Mouse (Mus musculus): ENCODE data around the gene Ddx55. TPM values are rescaled to one million over a fixed set of nuclear protein-coding genes. Genes with fewer than 3 reads are reported as not detected.

The Ddx55 gene
- polyA plus RNA-seq, 1 experiment = 37.9 TPM

DNA sequence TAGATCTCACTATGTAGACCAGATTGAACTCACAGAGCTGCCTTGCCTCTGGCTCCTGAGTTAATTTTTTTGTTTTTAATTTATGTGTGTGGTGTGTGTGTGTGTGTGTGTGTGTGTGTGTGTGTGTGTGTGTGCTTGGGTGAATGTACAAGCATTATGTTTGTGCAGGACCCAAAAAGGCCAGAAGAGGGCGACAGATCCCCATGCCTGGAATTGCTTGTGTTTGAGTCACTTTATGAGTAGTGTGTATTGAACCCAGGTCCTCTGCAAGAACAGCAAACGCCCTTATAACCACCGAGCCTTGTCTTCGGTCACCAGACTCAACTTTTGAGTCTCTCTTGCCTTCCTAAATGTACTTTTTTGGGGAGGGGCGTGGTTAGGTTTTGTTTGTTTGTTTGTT, 49.7 kb downstream of the Ddx55 start:
- H3K27me3 ChIP-seq (ENCODE audit: control insufficient read depth, insufficient read depth, low read length) = no peaks in the 10 kb centered on the region
- H3K4me3 ChIP-seq (replicated peaks; ENCODE audit: insufficient read depth, low read depth, low read length) = no peak overlapping the region
- TF ChIP-seq CTCF (IDR thresholded peaks at IDR 0.05; ENCODE audit: borderline replicate concordance, insufficient read depth, low read depth, low read length) (peak; percentile 54; the same call in 1 of the 2 replicates), POLR2A (IDR thresholded peaks at IDR 0.05; ENCODE audit: borderline replicate concordance, insufficient read depth, low read length) (no peak)
- peak in 1 of 2 experiments; percentile 49 for DNase-seq
- 62% methylated on average over 5 of the region's 5 CpGs for WGBS
- H3K4me1 ChIP-seq (ENCODE audit: control insufficient read depth, insufficient read depth, low read length) = no peaks in the 10 kb centered on the region
- H3K27ac ChIP-seq (ENCODE audit: insufficient read depth, low read length) = no peak overlapping the region

DNA sequence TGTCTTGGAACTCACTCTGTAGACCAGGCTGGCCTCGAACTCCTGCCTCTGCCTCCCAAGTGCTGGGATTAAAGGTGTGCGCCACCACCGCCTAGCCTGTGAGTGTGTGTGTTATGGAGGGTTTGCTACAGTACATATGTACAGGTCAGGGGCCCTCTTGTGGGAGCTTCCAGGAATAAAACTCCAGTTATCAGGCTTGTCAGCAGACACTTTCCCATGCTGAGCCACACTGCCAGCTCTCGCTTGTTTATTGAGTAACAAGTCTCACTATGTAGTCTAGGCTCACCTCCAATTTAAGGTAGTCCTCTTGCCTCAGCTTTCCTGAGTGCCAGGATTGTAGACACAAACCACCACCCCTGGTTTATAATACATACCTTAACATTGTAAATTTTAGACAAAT, 51.6 kb downstream of the Ddx55 start:
- TF ChIP-seq POLR2A (IDR thresholded peaks at IDR 0.05; ENCODE audit: borderline replicate concordance, insufficient read depth, low read length) = no peak
- TF ChIP-seq CTCF (IDR thresholded peaks at IDR 0.05; ENCODE audit: borderline replicate concordance, insufficient read depth, low read depth, low read length) = no peak
- no peak overlapping the region for H3K27ac ChIP-seq (ENCODE audit: insufficient read depth, low read length)
- H3K27me3 ChIP-seq (ENCODE audit: control insufficient read depth, insufficient read depth, low read length) = no peaks in the 10 kb centered on the region
- no peak overlapping the region for H3K4me3 ChIP-seq (replicated peaks; ENCODE audit: insufficient read depth, low read depth, low read length)
- 86% methylated on average over 4 of the region's 4 CpGs for WGBS
- no peak for DNase-seq
- H3K4me1 ChIP-seq (ENCODE audit: control insufficient read depth, insufficient read depth, low read length) = no peaks in the 10 kb centered on the region

DNA sequence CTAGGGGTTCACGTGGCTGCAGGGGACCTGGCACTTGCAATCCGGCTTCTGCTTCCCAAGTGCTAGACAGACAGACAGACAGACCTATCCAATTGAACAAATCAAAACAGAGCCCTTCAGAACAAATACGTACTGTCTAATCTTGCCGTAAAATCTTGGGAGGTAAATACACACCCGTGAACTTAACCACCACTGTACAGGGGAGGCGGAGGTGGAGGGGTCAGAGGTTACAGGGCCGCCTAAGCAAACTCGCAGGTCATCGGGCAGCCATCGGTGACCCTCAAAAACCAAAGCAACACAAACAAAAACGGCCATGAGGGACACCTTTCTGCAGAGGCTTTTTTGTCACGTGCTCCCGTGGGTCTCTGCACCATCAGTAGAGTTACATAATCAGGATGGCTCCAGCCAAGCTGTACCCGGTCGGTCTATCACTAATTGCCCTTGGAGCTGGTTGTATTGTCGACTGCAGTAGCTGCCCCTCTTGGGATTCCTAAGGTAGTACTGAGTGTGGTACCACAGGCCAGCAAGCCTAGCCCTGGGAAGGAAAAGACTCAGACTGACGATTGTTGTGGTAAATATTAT, 52.5 kb downstream of the Ddx55 start:
- WGBS = 87% methylated on average over 17 of the region's 17 CpGs
- H3K4me1 ChIP-seq (ENCODE audit: control insufficient read depth, insufficient read depth, low read length) = no peaks in the 10 kb centered on the region
- H3K27me3 ChIP-seq (ENCODE audit: control insufficient read depth, insufficient read depth, low read length) = no peaks in the 10 kb centered on the region
- no peak overlapping the region for H3K27ac ChIP-seq (ENCODE audit: insufficient read depth, low read length)
- TF ChIP-seq POLR2A (IDR thresholded peaks at IDR 0.05; ENCODE audit: borderline replicate concordance, insufficient read depth, low read length) (no peak), CTCF (IDR thresholded peaks at IDR 0.05; ENCODE audit: borderline replicate concordance, insufficient read depth, low read depth, low read length) (no peak)
- DNase-seq = no peak
- no peak overlapping the region for H3K4me3 ChIP-seq (replicated peaks; ENCODE audit: insufficient read depth, low read depth, low read length)

DNA sequence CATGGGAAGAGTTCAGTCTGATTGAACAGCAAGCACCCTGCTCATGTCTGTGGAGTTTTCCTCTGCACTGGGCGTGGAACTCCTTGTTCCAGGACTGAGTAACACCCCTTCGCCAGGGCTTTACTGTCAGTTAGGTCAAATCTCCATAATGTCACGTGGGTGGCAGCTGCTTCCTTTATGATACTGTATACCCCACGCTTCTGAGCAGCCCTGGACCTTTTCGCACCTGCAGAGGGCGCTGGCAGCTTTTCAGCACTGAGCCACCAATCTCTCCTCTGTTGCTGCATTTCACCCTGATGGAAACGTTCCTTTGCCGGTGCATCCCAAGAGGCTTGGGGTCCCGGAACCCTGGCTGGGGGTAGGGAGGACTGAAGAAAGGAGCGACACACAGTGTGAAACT, 58.3 kb downstream of the Ddx55 start:
- no peaks in the 10 kb centered on the region for H3K4me1 ChIP-seq (ENCODE audit: control insufficient read depth, insufficient read depth, low read length)
- H3K4me3 ChIP-seq (replicated peaks; ENCODE audit: insufficient read depth, low read depth, low read length) = no peak overlapping the region
- DNase-seq = no peak
- H3K27me3 ChIP-seq (ENCODE audit: control insufficient read depth, insufficient read depth, low read length) = no peaks in the 10 kb centered on the region
- TF ChIP-seq CTCF (IDR thresholded peaks at IDR 0.05; ENCODE audit: borderline replicate concordance, insufficient read depth, low read depth, low read length) = no peak
- no peak for TF ChIP-seq POLR2A (IDR thresholded peaks at IDR 0.05; ENCODE audit: borderline replicate concordance, insufficient read depth, low read length)
- WGBS = 77% methylated on average over 10 of the region's 10 CpGs
- H3K27ac ChIP-seq (ENCODE audit: insufficient read depth, low read length) = no peak overlapping the region

DNA sequence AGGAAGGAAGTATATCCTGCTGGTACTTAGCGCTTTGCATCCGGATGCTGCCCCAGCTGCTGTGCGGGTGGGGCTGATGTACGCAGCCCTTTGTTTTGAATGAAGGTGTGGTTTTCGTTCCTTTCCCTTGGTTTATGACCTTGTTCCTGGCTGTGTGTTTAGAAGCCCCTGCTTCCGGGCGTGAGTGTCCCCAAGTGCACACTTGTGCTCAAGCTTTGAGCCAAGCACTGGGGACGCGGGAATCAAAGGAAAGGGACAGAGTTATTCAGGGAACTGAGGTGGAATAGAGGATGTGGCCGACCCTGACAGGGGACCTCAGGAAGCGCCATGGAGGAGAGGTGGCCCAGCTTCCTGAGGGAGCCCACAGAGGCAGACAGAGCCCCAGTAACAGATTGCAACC, 62.0 kb downstream of the Ddx55 start:
- DNase-seq = no peak
- WGBS = 93% methylated on average over 11 of the region's 11 CpGs
- no peaks in the 10 kb centered on the region; the same call in 1 of the 2 replicates for H3K27me3 ChIP-seq (ENCODE audit: control insufficient read depth, insufficient read depth, low read length)
- no peaks in the 10 kb centered on the region for H3K4me1 ChIP-seq (ENCODE audit: control insufficient read depth, insufficient read depth, low read length)
- H3K4me3 ChIP-seq (replicated peaks; ENCODE audit: insufficient read depth, low read depth, low read length) = no peak overlapping the region
- H3K27ac ChIP-seq (ENCODE audit: insufficient read depth, low read length) = no peak overlapping the region
- no peak for TF ChIP-seq POLR2A (IDR thresholded peaks at IDR 0.05; ENCODE audit: borderline replicate concordance, insufficient read depth, low read length)
- no peak for TF ChIP-seq CTCF (IDR thresholded peaks at IDR 0.05; ENCODE audit: borderline replicate concordance, insufficient read depth, low read depth, low read length)

DNA sequence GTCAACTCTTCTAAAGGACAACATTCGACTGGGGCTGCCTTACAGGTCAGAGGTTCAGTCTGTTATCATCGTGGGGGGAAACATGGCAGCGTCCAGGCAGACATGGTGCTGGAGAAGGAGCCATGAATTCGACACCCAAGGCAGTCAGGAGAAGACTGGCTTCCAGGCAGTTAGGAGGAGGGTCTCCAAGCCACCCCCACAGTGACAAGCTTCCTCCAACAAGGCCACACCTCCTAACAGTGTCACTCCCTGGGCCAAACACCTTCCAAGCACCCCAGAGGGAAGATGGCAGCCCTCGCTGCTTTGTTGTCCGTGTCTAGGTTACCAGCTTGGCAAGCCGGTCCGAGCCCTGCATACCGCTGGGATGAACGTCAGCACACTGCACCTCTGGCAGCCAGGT, 66.0 kb downstream of the Ddx55 start:
- Histone ChIP-seq H3K27me3 (ENCODE audit: control insufficient read depth, insufficient read depth, low read length) (no peaks in the 10 kb centered on the region; the same call in 1 of the 2 replicates), H3K4me3 (replicated peaks; ENCODE audit: insufficient read depth, low read depth, low read length) (no peak overlapping the region), H3K4me1 (ENCODE audit: control insufficient read depth, insufficient read depth, low read length) (no peaks in the 10 kb centered on the region), H3K27ac (ENCODE audit: insufficient read depth, low read length) (no peak overlapping the region)
- WGBS = 88% methylated on average over 10 of the region's 10 CpGs
- TF ChIP-seq POLR2A (IDR thresholded peaks at IDR 0.05; ENCODE audit: borderline replicate concordance, insufficient read depth, low read length) (no peak), CTCF (IDR thresholded peaks at IDR 0.05; ENCODE audit: borderline replicate concordance, insufficient read depth, low read depth, low read length) (no peak)
- no peak for DNase-seq

Other genes starting within 250 kb of the Ddx55 start
- 27.2 and 32.6 TPM in 2 replicates for gene Mphosph9, start 224.9 kb upstream of the Ddx55 start, polyA plus RNA-seq (2012; rRNA removed)
- gene 2810006K23Rik, start 224.8 kb upstream of the Ddx55 start, polyA plus RNA-seq (2012; rRNA removed) = 10.5 and 12.0 TPM in 2 replicates
- gene Cdk2ap1, start 189.8 kb upstream of the Ddx55 start, polyA plus RNA-seq (2012; rRNA removed) = 267 and 279 TPM in 2 replicates
- gene Sbno1, start 126.9 kb upstream of the Ddx55 start, polyA plus RNA-seq (2012; rRNA removed) = 48.3 and 50.3 TPM in 2 replicates
- gene Kmt5a, start 112.9 kb upstream of the Ddx55 start, polyA plus RNA-seq (2012; rRNA removed) = 59.1 and 61.6 TPM in 2 replicates
- 18.1 and 18.4 TPM in 2 replicates for gene Rilpl2, start 74.5 kb upstream of the Ddx55 start, polyA plus RNA-seq (2012; rRNA removed)
- 12.3 and 13.1 TPM in 2 replicates for gene Snrnp35, start 69.7 kb upstream of the Ddx55 start, polyA plus RNA-seq (2012; rRNA removed)
- gene Rilpl1, start 21.5 kb upstream of the Ddx55 start, polyA plus RNA-seq (2012; rRNA removed) = 20.2 and 22.7 TPM in 2 replicates
- 120 and 124 TPM in 2 replicates for gene Tmed2, start 12.2 kb upstream of the Ddx55 start, polyA plus RNA-seq (2012; rRNA removed)
- gene Eif2b1, start 26.3 kb downstream of the Ddx55 start, polyA plus RNA-seq (2012; rRNA removed) = 36.7 and 38.4 TPM in 2 replicates
- 46.0 and 46.1 TPM in 2 replicates for gene Gtf2h3, start 26.3 kb downstream of the Ddx55 start, polyA plus RNA-seq (2012; rRNA removed)
- 46.0 and 46.9 TPM in 2 replicates for gene Atp6v0a2, start 75.7 kb downstream of the Ddx55 start, polyA plus RNA-seq (2012; rRNA removed)
- gene Dnah10, start 172.2 kb downstream of the Ddx55 start, polyA plus RNA-seq (2012; rRNA removed) = 0.33 and 0.49 TPM in 2 replicates

Measured in cerebellum, adult 2 months (tissue).